Mouse (Mus musculus): ENCODE measurements around the gene Il10rb.

- TF ChIP-seq CTCF (conservative IDR thresholded peaks at IDR 0.05; ENCODE audit: low read length) (no peak), NANOG (IDR thresholded peaks at IDR 0.05; ENCODE audit: borderline replicate concordance, low read length) (no peak)
These were observed 53.0 kb downstream of the Il10rb start for GRCm38 (mm10) chr16:91458976-91459375.

Data from E14TG2a.4 (cell line).